Mouse (Mus musculus) thymus, adult 2 months (tissue): ENCODE data around the gene Igdcc3. TPM values are rescaled to one million over a fixed set of nuclear protein-coding genes. Genes with fewer than 3 reads are reported as not detected.

Experiments
- DNase-seq: peaks from one replicate; pipeline ENCODE4 v3.0.0; 2021
- H3K27ac ChIP-seq: fragments of 200-500 bp; 2 replicates; pipeline ENCODE4 v1.5.1; 2012; ENCODE audit warnings: low read length, control low read depth; ENCODE audit not compliant: control insufficient read depth, insufficient read depth
- H3K27me3 ChIP-seq: fragments of 200-500 bp; 2 replicates; pipeline ENCODE4 v1.6.1; 2012; ENCODE audit warnings: mild to moderate bottlenecking, low read length, moderate library complexity, mixed read lengths; ENCODE audit not compliant: control insufficient read depth, insufficient read depth
- H3K36me3 ChIP-seq: fragments of 200-500 bp; 2 replicates; pipeline ENCODE4 v1.6.1; 2012; ENCODE audit warnings: mild to moderate bottlenecking, low read length, moderate library complexity; ENCODE audit not compliant: control insufficient read depth, insufficient read depth
- H3K4me1 ChIP-seq: fragments of 200-500 bp; replicated peaks from 2 replicates; pipeline ENCODE4 v1.6.1; 2012; ENCODE audit warnings: low read length; ENCODE audit not compliant: control insufficient read depth, insufficient read depth
- H3K4me3 ChIP-seq: fragments of 200-500 bp; 2 replicates; pipeline ENCODE4 v1.5.1; 2012; ENCODE audit warnings: mild to moderate bottlenecking, low read length, control low read depth, moderate library complexity; ENCODE audit not compliant: control insufficient read depth, insufficient read depth
- CTCF ChIP-seq: fragments of 200-500 bp; IDR thresholded peaks from 2 replicates; pipeline ENCODE4 v1.5.1; 2012; ENCODE audit warnings: mild to moderate bottlenecking, control low read depth, low read length, moderate library complexity, borderline replicate concordance; ENCODE audit not compliant: control insufficient read depth, poor library complexity, insufficient read depth; ENCODE audit errors: extremely low read depth
- POLR2A ChIP-seq: fragments of 200-500 bp; IDR thresholded peaks from 2 replicates; pipeline ENCODE4 v1.6.1; 2012; ENCODE audit warnings: mild to moderate bottlenecking, low read length, control low read depth, moderate library complexity; ENCODE audit not compliant: control insufficient read depth, poor library complexity, insufficient read depth; ENCODE audit errors: extremely low read depth
- WGBS: fragments of 180-500 bp; shearing (Covaris S2); methylation state at CpG from one replicate; pipeline ENCODE4 v1.1.7; 2018; 5-methylcytosine and 5-hydroxymethylcytosine counted together
- polyA plus RNA-seq: library from polyadenylated mRNA; depleted of rRNA; stranded (reverse); fragments of >200 nt; gene quantifications from 2 replicates; pipeline ENCODE4 v1.2.3, GENCODE M21; 2012

Gene Igdcc3
- polyA plus RNA-seq, 1 experiment, result 0.07 TPM

- Histone ChIP-seq H3K4me3 (no peak overlapping the region), H3K27ac (no peak overlapping the region), H3K27me3 (no peaks in the 10 kb centered on the region; the same call in 1 of the 2 replicates), H3K4me1 (no peaks in the 10 kb centered on the region), H3K36me3 (no peaks in the 10 kb centered on the region)
- 98% methylated on average over 4 of the region's 4 CpGs for WGBS
- TF ChIP-seq CTCF (no peak), POLR2A (no peak)
- DNase-seq, result no peak
Measured at GRCm38 (mm10) chr9:65135126-65135525, 5.9 kb upstream of the Igdcc3 start.

GRCm38 (mm10) chr9:65140491-65140890 is 498 bp upstream of the Igdcc3 start:
- Histone ChIP-seq H3K36me3 (no peaks in the 10 kb centered on the region), H3K27me3 (peaks cover 22% of the 10 kb centered on the region), H3K27ac (no peak overlapping the region), H3K4me3 (no peak overlapping the region), H3K4me1 (peaks cover 13% of the 10 kb centered on the region)
- WGBS, result 13% methylated on average over 8 of the region's 8 CpGs
- DNase-seq, result no peak
- no peak for TF ChIP-seq CTCF

- peak; percentile 24 for DNase-seq
- H3K27me3 ChIP-seq, result peaks cover 22% of the 10 kb centered on the region
- TF ChIP-seq CTCF, result no peak
- TF ChIP-seq POLR2A, result no peak
- H3K4me3 ChIP-seq, result peak overlapping the region; percentile 40
- peaks cover 13% of the 10 kb centered on the region for H3K4me1 ChIP-seq
- 1% methylated on average over 68 of the region's 73 CpGs for WGBS
- no peaks in the 10 kb centered on the region for H3K36me3 ChIP-seq
- H3K27ac ChIP-seq, result no peak overlapping the region
Measured at GRCm38 (mm10) chr9:65141306-65141975, 452 bp downstream of the Igdcc3 start.

GRCm38 (mm10) chr9:65141976-65142318 is 958 bp downstream of the Igdcc3 start:
- Histone ChIP-seq H3K4me3 (peak overlapping the region; percentile 40), H3K27ac (no peak overlapping the region), H3K36me3 (no peaks in the 10 kb centered on the region), H3K27me3 (peaks cover 22% of the 10 kb centered on the region), H3K4me1 (peaks cover 13% of the 10 kb centered on the region)
- peak; percentile 39 for DNase-seq
- TF ChIP-seq POLR2A (no peak), CTCF (no peak)
- 1% methylated on average over 17 of the region's 17 CpGs for whole genome bisulfite sequencing

GRCm38 (mm10) chr9:65142399-65142798 is 1.4 kb downstream of the Igdcc3 start:
- WGBS, result 20% methylated on average over 8 of the region's 8 CpGs
- TF ChIP-seq CTCF (no peak), POLR2A (no peak)
- no peak for DNase-seq
- Histone ChIP-seq H3K36me3 (no peaks in the 10 kb centered on the region), H3K4me3 (no peak overlapping the region), H3K4me1 (peaks cover 13% of the 10 kb centered on the region), H3K27ac (no peak overlapping the region), H3K27me3 (peaks cover 22% of the 10 kb centered on the region)

- H3K27ac ChIP-seq, result no peak overlapping the region
- TF ChIP-seq POLR2A (no peak), CTCF (no peak)
- no peak overlapping the region for H3K4me3 ChIP-seq
- no peaks in the 10 kb centered on the region for H3K36me3 ChIP-seq
- H3K4me1 ChIP-seq, result peaks cover 10% of the 10 kb centered on the region
- WGBS, result 92% methylated on average over 5 of the region's 5 CpGs
- no peak for DNase-seq
- peaks cover 18% of the 10 kb centered on the region for H3K27me3 ChIP-seq
Measured at GRCm38 (mm10) chr9:65146001-65146400, 5.0 kb downstream of the Igdcc3 start.

GRCm38 (mm10) chr9:65148507-65148906 is 7.5 kb downstream of the Igdcc3 start:
- Histone ChIP-seq H3K4me3 (no peak overlapping the region), H3K27ac (no peak overlapping the region), H3K36me3 (no peaks in the 10 kb centered on the region), H3K4me1 (no peaks in the 10 kb centered on the region), H3K27me3 (no peaks in the 10 kb centered on the region; the same call in 1 of the 2 replicates)
- TF ChIP-seq POLR2A (no peak), CTCF (no peak)
- DNase-seq, result no peak
- whole genome bisulfite sequencing, result 90% methylated on average over 7 of the region's 7 CpGs
